Mouse (Mus musculus) left cerebral cortex, adult 2 months (tissue): ENCODE results near the gene Raph1. TPM values are rescaled to one million over a fixed set of nuclear protein-coding genes. Genes with fewer than 3 reads are reported as not detected.

ENCODE experiments used
- DNase-seq, 2 experiments: peaks; one replicate each; pipeline ENCODE4 v3.0.0; 2021 to 2022; ENCODE audit warnings: low spot score in 2 of 2, mixed read lengths in 1 of 2; ENCODE audit errors: extremely low spot score in 1 of 2
- H3K27ac ChIP-seq: fragments of 200-600 bp; 2 replicates; pipeline ENCODE4 v1.8.1; 2022
- H3K4me3 ChIP-seq: fragments of 200-600 bp; 2 replicates; pipeline ENCODE4 v1.8.1; 2022
- CTCF ChIP-seq: fragments of 200-600 bp; IDR thresholded peaks from 2 replicates; pipeline ENCODE4 v1.8.1; 2022; ENCODE audit warnings: antibody characterized with exemption, mild to moderate bottlenecking, moderate library complexity
- intact Hi-C: fragments of 180-260 bp; cut with DNase I; formaldehyde crosslinking; loops from one replicate; pipeline ENCODE4 v1.15.1; 2025
- total RNA-seq, 2 experiments: library from RNA; stranded (reverse); gene quantifications; 2 replicates each; pipeline ENCODE4 v1.2.3; 2021

Raph1 gene
- total RNA-seq, 2 experiments from 2014 or later, result 84.4 to 88.8 TPM

- intact Hi-C loops, result no loop called here
- Histone ChIP-seq H3K4me3 (no peak overlapping the region), H3K27ac (no peak overlapping the region)
- no peak for DNase-seq
- no peak for TF ChIP-seq CTCF
Measured at GRCm38 (mm10) chr1:60563021-60563420, 3.9 kb downstream of the Raph1 start.

- no peak for TF ChIP-seq CTCF
- intact Hi-C loops, result no loop called here
- no peak overlapping the region for H3K4me3 ChIP-seq
- no peak for DNase-seq
- no peak overlapping the region for H3K27ac ChIP-seq
Measured at GRCm38 (mm10) chr1:60543681-60544080, 23.2 kb downstream of the Raph1 start.

GRCm38 (mm10) chr1:60539272-60539671, 27.6 kb downstream of the Raph1 start:
- no peak for DNase-seq
- TF ChIP-seq CTCF, result no peak
- H3K4me3 ChIP-seq, result no peak overlapping the region
- H3K27ac ChIP-seq, result no peak overlapping the region
- intact Hi-C loops, result no loop called here

GRCm38 (mm10) chr1:60534932-60535331, 32.0 kb downstream of the Raph1 start:
- peak; percentile 43 for TF ChIP-seq CTCF
- intact Hi-C loops, result no loop called here

GRCm38 (mm10) chr1:60530636-60531035, 36.3 kb downstream of the Raph1 start:
- intact Hi-C loops, result loop anchor here (2.0 kb wide), 1 partner anchor 328 kb away; no protein-coding TSS in a partner anchor
- no peak for TF ChIP-seq CTCF
- H3K27ac ChIP-seq, result no peak overlapping the region
- no peak overlapping the region for H3K4me3 ChIP-seq
- no peak for DNase-seq

More at GRCm38 (mm10) chr1:60534932-60535331, 32.0 kb downstream of the Raph1 start:
- Histone ChIP-seq H3K27ac (no peak overlapping the region), H3K4me3 (no peak overlapping the region)
- DNase-seq, result peak in 1 of 2 experiments; percentile 22

GRCm38 (mm10) chr1:60530107-60530506, 36.8 kb downstream of the Raph1 start:
- intact Hi-C loops, result loop anchor here (2.0 kb wide), 1 partner anchor 329 kb away; no protein-coding TSS in a partner anchor
- TF ChIP-seq CTCF, result peak; percentile 38
- Histone ChIP-seq H3K27ac (no peak overlapping the region), H3K4me3 (no peak overlapping the region)
- DNase-seq, result no peak

GRCm38 (mm10) chr1:60510584-60510983, 56.3 kb downstream of the Raph1 start:
- no peak for TF ChIP-seq CTCF
- intact Hi-C loops, result no loop called here
- no peak for DNase-seq
- no peak overlapping the region for H3K27ac ChIP-seq
- H3K4me3 ChIP-seq, result no peak overlapping the region

- H3K4me3 ChIP-seq, result no peak overlapping the region
- no peak for TF ChIP-seq CTCF
- DNase-seq, result no peak
- H3K27ac ChIP-seq, result no peak overlapping the region
- intact Hi-C loops, result no loop called here
Measured at GRCm38 (mm10) chr1:60503456-60503855, 63.4 kb downstream of the Raph1 start.

- Histone ChIP-seq H3K27ac (no peak overlapping the region), H3K4me3 (no peak overlapping the region)
- TF ChIP-seq CTCF, result no peak
- DNase-seq, result no peak
- intact Hi-C loops, result no loop called here
Measured at GRCm38 (mm10) chr1:60493421-60493820, 73.5 kb downstream of the Raph1 start.

- DNase-seq, result no peak
- TF ChIP-seq CTCF, result no peak
- no peak overlapping the region for H3K4me3 ChIP-seq
- H3K27ac ChIP-seq, result no peak overlapping the region
- intact Hi-C loops, result no loop called here
Measured at GRCm38 (mm10) chr1:60492404-60492803, 74.5 kb downstream of the Raph1 start.

- no peak for TF ChIP-seq CTCF
- Histone ChIP-seq H3K27ac (peak overlapping the region; percentile 45; the same call in 1 of the 2 replicates), H3K4me3 (no peak overlapping the region)
- no peak for DNase-seq
- intact Hi-C loops, result no loop called here
Measured at GRCm38 (mm10) chr1:60490510-60490909, 76.4 kb downstream of the Raph1 start.

GRCm38 (mm10) chr1:60489660-60490059, 77.2 kb downstream of the Raph1 start:
- Histone ChIP-seq H3K4me3 (no peak overlapping the region), H3K27ac (no peak overlapping the region; the same call in 1 of the 2 replicates)
- no peak for TF ChIP-seq CTCF
- DNase-seq, result no peak
- intact Hi-C loops, result loop anchor here (5.0 kb wide), 2 partner anchors 358 to 373 kb away; no protein-coding TSS in a partner anchor

GRCm38 (mm10) chr1:60488635-60489034, 78.3 kb downstream of the Raph1 start:
- DNase-seq, result peak; percentile 26 to 35
- intact Hi-C loops, result loop anchor here (5.0 kb wide), 2 partner anchors 359 to 374 kb away; no protein-coding TSS in a partner anchor
- Histone ChIP-seq H3K27ac (peak overlapping the region; percentile 42), H3K4me3 (no peak overlapping the region)
- TF ChIP-seq CTCF, result no peak
